Mouse (Mus musculus): ENCODE measurements around the gene B3galnt2. TPM values are rescaled to one million over a fixed set of nuclear protein-coding genes. Genes with fewer than 3 reads are reported as not detected.
"Not testable (repeated sequence)": the region's sequence is repeated elsewhere in the genome, so short reads cannot be mapped to it uniquely, and the experiment has no call there.

B3galnt2 gene
- polyA plus RNA-seq, 1 experiment from 2014 or later: 13.9 TPM

DNA sequence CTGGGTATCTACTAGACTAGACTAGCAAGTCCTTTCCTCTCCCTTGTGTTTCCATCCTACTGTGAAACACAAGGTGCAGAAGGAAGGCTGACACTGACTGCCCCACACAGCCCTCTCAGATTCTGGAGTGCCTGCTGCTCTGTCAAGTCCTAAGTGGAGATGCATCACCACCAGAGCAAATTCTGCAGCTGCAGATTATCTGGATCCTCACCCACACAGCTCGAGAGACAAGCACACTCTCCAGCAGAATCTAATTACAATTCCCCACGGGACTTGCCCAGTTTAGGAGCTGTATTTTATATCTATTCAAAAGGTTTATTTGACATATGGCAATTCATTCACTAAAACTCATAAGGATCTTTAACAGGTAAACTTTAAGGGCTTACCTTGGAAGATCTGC is 51.8 kb downstream of the B3galnt2 start:
- no peaks in the 10 kb centered on the region for H3K9me3 ChIP-seq (replicated peaks)
- H3K4me2 ChIP-seq: no peak overlapping the region
- H3K27me3 ChIP-seq: no peaks in the 10 kb centered on the region
- no peak overlapping the region for H3K27ac ChIP-seq
- H3K9ac ChIP-seq: no peak overlapping the region
- H3K4me3 ChIP-seq: no peak overlapping the region
- no peak for ATAC-seq (replicated peaks; ENCODE audit: insufficient number of reproducible peaks, insufficient read depth, low FRiP score, low read depth)
- H3K4me1 ChIP-seq (replicated peaks): no peaks in the 10 kb centered on the region; the same call in 1 of the 2 replicates
- WGBS: 61% methylated on average over 2 of the region's 2 CpGs
- peaks cover 42% of the 10 kb centered on the region for H3K36me3 ChIP-seq

DNA sequence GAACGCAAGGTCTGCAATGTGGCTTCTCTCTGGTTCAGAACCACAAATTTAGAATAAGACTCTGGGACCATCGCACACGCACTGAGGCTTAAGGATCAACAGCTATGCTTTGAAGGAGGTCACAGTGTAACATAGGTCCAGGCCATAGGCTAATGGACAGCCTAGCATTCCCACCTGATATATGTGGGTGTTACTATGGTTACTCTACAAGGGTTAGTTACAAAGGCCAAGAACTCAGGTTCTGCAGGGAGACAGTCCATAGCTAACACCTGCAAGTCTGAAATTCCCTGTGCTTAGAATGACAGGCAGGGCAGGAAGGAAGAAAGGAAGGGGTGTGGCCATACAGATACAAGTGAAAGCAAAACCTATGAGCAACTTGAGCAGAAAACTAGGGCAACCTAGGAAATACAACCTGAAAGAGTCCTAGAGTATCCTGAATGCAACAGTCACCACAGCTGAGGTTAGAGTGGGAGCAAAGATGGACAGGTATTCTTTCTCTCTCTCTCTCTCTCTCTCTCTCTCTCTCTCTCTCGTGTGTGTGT is 57.3 kb downstream of the B3galnt2 start:
- no peak overlapping the region for H3K4me3 ChIP-seq
- no peaks in the 10 kb centered on the region for H3K4me1 ChIP-seq (replicated peaks)
- H3K9ac ChIP-seq: no peak overlapping the region
- no peaks in the 10 kb centered on the region for H3K9me3 ChIP-seq (replicated peaks)
- ATAC-seq (replicated peaks; ENCODE audit: insufficient number of reproducible peaks, insufficient read depth, low FRiP score, low read depth): no peak
- WGBS: 91% methylated on average over 4 of the region's 4 CpGs
- no peaks in the 10 kb centered on the region for H3K27me3 ChIP-seq
- no peak overlapping the region for H3K4me2 ChIP-seq
- H3K27ac ChIP-seq: no peak overlapping the region
- H3K36me3 ChIP-seq: peaks cover 30% of the 10 kb centered on the region

DNA sequence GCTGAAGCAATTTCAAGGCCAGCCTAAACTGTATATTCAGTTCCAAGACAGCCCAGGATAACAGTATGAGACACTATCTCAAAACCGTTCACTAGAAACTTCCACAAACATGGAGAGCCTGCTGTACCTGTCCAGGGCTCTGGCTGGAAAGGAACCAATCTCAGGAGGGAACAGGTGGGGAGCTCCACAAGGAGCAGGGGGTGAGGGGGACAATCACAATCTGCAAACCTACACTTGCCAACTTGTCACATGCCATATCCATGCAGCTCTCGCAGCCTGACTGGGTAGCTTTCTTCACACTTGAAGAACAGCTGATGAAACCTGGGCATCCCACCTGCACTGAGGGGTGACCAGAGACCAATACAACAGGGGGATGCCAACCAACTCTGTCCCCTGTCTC is 59.7 kb downstream of the B3galnt2 start:
- H3K27me3 ChIP-seq: no peaks in the 10 kb centered on the region
- no peaks in the 10 kb centered on the region for H3K9me3 ChIP-seq (replicated peaks)
- H3K27ac ChIP-seq: no peak overlapping the region
- ATAC-seq (replicated peaks; ENCODE audit: insufficient number of reproducible peaks, insufficient read depth, low FRiP score, low read depth): no peak
- H3K4me3 ChIP-seq: no peak overlapping the region
- no peak overlapping the region for H3K4me2 ChIP-seq
- H3K9ac ChIP-seq: no peak overlapping the region
- WGBS: 89% methylated on average over 2 of the region's 2 CpGs
- H3K4me1 ChIP-seq (replicated peaks): no peaks in the 10 kb centered on the region
- peaks cover 26% of the 10 kb centered on the region for H3K36me3 ChIP-seq

DNA sequence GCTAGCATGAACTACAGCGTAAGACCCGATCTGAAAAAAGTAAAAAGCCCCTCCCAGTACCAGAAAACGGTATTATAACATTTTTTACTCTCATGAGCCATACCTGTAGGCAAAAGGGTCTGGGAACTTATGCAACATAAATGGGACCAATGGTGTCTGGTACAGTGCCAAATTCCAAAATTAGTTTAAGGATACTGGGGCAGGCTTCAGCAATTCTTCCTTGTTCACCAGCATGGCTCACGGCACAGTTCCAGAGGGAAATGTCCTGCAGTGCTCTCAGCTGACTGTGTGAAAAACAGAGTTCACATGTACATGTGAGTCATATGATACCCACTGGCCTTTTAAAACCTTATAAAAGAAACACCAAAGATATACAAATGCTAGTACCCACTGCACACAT is 60.3 kb downstream of the B3galnt2 start:
- Histone ChIP-seq H3K27me3 (no peaks in the 10 kb centered on the region), H3K4me1 (replicated peaks) (no peaks in the 10 kb centered on the region), H3K36me3 (peaks cover 26% of the 10 kb centered on the region), H3K27ac (no peak overlapping the region), H3K4me3 (no peak overlapping the region), H3K9me3 (replicated peaks) (no peaks in the 10 kb centered on the region), H3K4me2 (no peak overlapping the region), H3K9ac (no peak overlapping the region)
- WGBS: 88% methylated on average over 4 of the region's 4 CpGs
- ATAC-seq (replicated peaks; ENCODE audit: insufficient number of reproducible peaks, insufficient read depth, low FRiP score, low read depth): no peak

DNA sequence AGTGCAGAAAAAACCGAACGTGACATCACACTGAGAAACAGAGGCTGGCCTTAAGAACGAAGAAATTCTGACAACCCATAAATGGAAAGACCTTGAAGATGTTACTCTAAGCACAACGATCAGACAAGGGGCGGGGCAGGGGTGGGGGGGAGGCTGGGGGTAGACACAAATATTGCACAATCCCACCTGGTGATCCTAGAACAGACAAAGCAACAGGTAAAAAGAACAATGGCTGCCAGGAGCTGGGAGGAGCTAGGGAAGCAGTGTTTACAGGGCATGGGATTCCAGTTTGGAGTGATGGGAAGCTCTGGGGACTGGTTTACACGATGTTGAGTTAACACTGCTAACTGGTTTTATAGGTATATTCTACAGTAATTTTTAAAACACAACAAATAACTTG is 61.3 kb downstream of the B3galnt2 start:
- no peak for ATAC-seq (replicated peaks; ENCODE audit: insufficient number of reproducible peaks, insufficient read depth, low FRiP score, low read depth)
- no peak overlapping the region for H3K27ac ChIP-seq
- no peaks in the 10 kb centered on the region for H3K4me1 ChIP-seq (replicated peaks)
- H3K36me3 ChIP-seq: peaks cover 29% of the 10 kb centered on the region
- no peaks in the 10 kb centered on the region for H3K27me3 ChIP-seq
- no peak overlapping the region for H3K4me3 ChIP-seq
- H3K9ac ChIP-seq: no peak overlapping the region
- 90% methylated on average over 6 of the region's 6 CpGs for WGBS
- H3K9me3 ChIP-seq (replicated peaks): no peaks in the 10 kb centered on the region
- no peak overlapping the region for H3K4me2 ChIP-seq

DNA sequence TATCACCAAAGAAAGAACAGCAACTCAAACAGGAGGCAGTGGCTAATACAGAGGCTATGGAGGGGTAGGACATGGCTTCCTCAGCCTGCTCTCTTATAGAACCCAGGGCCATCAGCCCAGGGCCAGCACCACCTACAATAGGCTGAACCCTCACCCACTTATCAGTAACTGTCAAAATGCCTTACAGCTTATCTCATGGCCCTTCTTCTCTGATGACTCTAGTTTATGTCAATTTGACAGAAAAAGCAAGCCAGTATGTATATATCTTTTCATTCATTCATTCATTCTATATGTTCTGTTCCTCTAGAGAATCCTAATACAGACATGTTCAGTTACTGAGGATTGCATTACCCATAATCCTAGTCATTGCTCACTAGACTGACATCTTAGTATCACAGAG is 64.0 kb downstream of the B3galnt2 start:
- H3K9ac ChIP-seq: no peak overlapping the region
- no peak for ATAC-seq (replicated peaks; ENCODE audit: insufficient number of reproducible peaks, insufficient read depth, low FRiP score, low read depth)
- H3K27ac ChIP-seq: no peak overlapping the region

DNA sequence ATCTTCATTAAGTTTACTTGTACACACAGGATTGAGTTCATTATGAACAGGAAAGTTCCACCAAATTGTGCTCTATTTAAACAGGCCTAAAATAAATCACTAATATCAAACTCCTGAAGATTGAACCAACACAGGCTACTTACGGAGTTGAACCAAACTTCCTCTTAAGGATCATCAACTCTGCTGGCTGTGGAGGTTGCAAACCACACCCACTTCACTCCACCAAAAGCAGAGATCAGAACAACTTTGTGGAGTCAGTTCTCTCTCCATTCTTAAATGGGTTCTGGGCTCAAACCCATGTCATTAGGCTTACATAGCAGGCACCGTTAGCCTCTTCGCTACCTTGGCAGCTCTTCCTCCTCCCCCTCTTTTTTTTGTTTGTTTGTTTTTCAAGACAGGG is 64.6 kb downstream of the B3galnt2 start:
- H3K36me3 ChIP-seq: peaks cover 15% of the 10 kb centered on the region
- H3K27me3 ChIP-seq: no peaks in the 10 kb centered on the region
- H3K4me3 ChIP-seq: no peak overlapping the region
- ATAC-seq (replicated peaks; ENCODE audit: insufficient number of reproducible peaks, insufficient read depth, low FRiP score, low read depth): no peak
- H3K4me2 ChIP-seq: no peak overlapping the region
- H3K27ac ChIP-seq: no peak overlapping the region
- WGBS: 88% methylated on average over 3 of the region's 3 CpGs
- H3K9me3 ChIP-seq (replicated peaks): no peaks in the 10 kb centered on the region
- H3K9ac ChIP-seq: no peak overlapping the region
- no peaks in the 10 kb centered on the region for H3K4me1 ChIP-seq (replicated peaks)

More for the DNA sequence above, 64.0 kb downstream of the B3galnt2 start:
- Histone ChIP-seq H3K4me3 (no peak overlapping the region), H3K4me1 (replicated peaks) (no peaks in the 10 kb centered on the region), H3K27me3 (no peaks in the 10 kb centered on the region), H3K9me3 (replicated peaks) (no peaks in the 10 kb centered on the region), H3K36me3 (peaks cover 16% of the 10 kb centered on the region), H3K4me2 (no peak overlapping the region)

DNA sequence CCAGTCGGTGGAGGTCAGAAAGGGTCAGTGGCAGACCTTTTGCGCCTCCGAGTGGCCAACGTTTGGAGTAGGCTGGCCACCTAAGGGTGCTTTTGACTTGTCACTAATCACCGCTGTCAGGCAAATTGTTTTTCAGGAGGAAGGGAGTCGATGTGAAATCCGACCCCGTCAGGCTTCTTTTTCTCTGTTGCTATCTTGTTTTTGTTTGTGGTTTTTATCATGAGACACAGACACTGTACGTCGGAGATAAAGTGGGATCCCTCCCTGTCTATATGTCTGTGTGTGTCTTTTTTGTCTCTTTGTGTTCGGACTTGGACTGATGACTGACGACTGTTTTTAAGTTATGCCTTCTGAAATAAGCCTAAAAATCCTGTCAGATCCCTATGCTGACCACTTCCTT is 67.1 kb downstream of the B3galnt2 start:
- not testable (repeated sequence) for H3K4me2 ChIP-seq; H3K27me3 ChIP-seq; H3K4me1 ChIP-seq (replicated peaks); H3K9ac ChIP-seq; H3K4me3 ChIP-seq; H3K27ac ChIP-seq; ATAC-seq (replicated peaks; ENCODE audit: insufficient number of reproducible peaks, insufficient read depth, low FRiP score, low read depth); H3K9me3 ChIP-seq (replicated peaks)
- H3K36me3 ChIP-seq: peaks cover 12% of the 10 kb centered on the region
- WGBS: 49% methylated on average over 11 of the region's 12 CpGs

DNA sequence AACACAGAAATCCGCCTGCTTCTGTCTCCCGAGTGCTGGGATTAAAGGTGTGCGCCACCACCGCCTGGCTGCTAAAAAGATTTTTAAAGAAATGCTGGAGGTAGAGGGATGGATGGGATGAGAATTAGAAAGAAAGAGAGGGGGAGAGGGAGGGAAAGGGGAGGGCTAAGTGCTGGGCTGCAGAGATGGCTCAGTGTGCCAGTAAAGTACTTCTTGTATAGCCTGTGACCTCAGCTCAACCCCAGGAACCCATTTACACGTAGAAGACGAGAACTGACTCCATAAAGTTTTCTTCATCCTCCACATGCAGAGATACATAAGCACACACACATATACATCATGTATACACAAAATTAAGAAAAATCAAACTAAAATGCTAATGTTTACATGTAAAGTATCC is 71.3 kb downstream of the B3galnt2 start:
- Histone ChIP-seq H3K4me1 (replicated peaks) (no peaks in the 10 kb centered on the region), H3K4me2 (no peak overlapping the region), H3K9ac (no peak overlapping the region), H3K36me3 (peaks cover 21% of the 10 kb centered on the region; the same call in 1 of the 2 replicates), H3K4me3 (no peak overlapping the region), H3K9me3 (replicated peaks) (no peaks in the 10 kb centered on the region), H3K27ac (no peak overlapping the region), H3K27me3 (no peaks in the 10 kb centered on the region)
- no peak for ATAC-seq (replicated peaks; ENCODE audit: insufficient number of reproducible peaks, insufficient read depth, low FRiP score, low read depth)
- WGBS: 90% methylated on average over 6 of the region's 6 CpGs

DNA sequence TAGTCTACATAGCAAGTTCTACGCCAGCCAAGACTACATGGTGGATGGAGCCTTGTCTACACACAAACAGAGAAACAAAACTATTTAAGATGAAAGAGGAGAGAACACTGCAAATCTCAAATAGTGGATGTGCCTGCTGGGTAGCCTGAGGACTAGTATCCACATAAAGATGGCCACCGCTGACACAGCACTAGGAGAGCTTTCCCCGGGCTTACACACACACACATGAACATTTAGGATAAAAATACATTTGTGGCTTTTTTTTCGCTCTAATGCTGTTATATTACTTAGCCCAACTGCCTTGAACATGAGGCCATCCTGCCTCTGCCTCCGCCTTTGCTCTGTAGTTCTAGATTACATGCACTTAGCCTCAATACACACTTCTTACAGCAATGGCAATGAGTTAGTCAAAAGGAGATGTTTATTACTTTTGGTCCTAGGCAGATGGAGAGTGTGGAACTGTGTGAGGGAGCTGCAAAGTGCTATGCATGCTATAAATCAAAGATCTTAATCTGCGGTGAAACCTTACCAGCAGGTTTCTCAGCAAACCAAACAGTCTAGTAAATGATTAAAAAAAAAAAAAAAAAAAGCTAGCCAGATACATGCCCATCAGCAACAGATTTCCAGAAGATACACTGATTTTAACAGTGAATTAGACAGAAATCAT is 72.0 kb downstream of the B3galnt2 start:
- WGBS: 93% methylated on average over 6 of the region's 6 CpGs
- Histone ChIP-seq H3K4me2 (no peak overlapping the region), H3K4me3 (no peak overlapping the region), H3K27me3 (no peaks in the 10 kb centered on the region), H3K9ac (no peak overlapping the region), H3K9me3 (replicated peaks) (no peaks in the 10 kb centered on the region), H3K27ac (no peak overlapping the region), H3K36me3 (peaks cover 21% of the 10 kb centered on the region; the same call in 1 of the 2 replicates), H3K4me1 (replicated peaks) (no peaks in the 10 kb centered on the region)
- no peak for ATAC-seq (replicated peaks; ENCODE audit: insufficient number of reproducible peaks, insufficient read depth, low FRiP score, low read depth)

DNA sequence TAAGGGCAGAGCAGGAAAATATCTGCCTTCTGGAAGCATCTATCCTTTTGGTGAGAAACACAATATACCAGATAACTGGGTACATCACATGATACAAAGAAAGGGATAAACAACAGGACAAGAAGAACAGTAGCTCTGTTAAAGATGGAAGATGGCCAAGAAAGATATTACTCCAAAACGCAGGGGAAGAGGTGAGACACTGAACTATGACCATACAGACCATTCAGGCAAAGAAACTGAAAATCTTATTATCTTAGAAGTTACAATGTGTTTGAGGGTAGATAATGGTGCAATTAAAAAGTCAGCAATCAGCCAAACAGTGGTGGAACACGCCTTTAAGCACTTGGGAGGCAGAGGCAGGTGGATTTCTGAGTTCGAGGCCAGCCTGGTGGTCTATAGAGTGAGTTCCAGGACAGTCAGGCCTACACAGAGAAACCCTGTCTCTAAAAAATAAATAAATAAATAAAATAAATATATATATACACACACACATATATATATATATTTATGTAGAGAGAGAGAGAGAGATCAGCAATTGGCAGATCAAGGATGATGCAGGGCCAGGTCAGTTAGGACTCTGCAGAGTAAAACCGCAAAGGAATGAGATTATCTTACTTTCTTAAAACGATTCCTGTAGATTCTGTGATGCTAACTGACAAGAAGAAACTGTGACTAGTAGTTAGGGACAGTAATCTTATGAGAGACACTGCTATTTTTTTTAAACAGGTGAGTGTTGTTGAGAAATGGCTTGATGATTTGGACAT is 79.2 kb downstream of the B3galnt2 start:
- Histone ChIP-seq H3K4me3 (no peak overlapping the region), H3K27me3 (no peaks in the 10 kb centered on the region), H3K36me3 (peaks cover 7% of the 10 kb centered on the region; the same call in 1 of the 2 replicates), H3K9ac (no peak overlapping the region), H3K9me3 (replicated peaks) (no peaks in the 10 kb centered on the region), H3K4me2 (no peak overlapping the region), H3K27ac (no peak overlapping the region), H3K4me1 (replicated peaks) (peaks cover 2% of the 10 kb centered on the region)
- 81% methylated on average over 5 of the region's 5 CpGs for WGBS
- ATAC-seq (replicated peaks; ENCODE audit: insufficient number of reproducible peaks, insufficient read depth, low FRiP score, low read depth): no peak

DNA sequence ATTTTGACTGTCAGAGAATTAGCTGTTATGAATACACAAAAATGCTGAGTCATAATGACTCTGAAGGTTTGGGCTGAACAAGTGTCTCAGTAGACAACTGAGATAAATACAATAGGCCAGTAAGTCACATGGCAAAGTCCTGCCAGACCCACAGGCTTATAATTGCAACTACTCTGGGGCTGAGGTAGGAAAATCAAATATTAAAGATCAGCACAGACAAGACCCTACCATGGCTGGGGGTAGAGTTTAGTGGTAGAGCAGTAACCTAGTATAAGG is 79.7 kb downstream of the B3galnt2 start:
- no peak overlapping the region for H3K9ac ChIP-seq
- H3K27ac ChIP-seq: no peak overlapping the region
- H3K4me1 ChIP-seq (replicated peaks): peaks cover 7% of the 10 kb centered on the region
- no peaks in the 10 kb centered on the region for H3K9me3 ChIP-seq (replicated peaks)
- H3K36me3 ChIP-seq: peaks cover 4% of the 10 kb centered on the region; the same call in 1 of the 2 replicates
- H3K4me2 ChIP-seq: no peak overlapping the region
- H3K4me3 ChIP-seq: no peak overlapping the region
- H3K27me3 ChIP-seq: no peaks in the 10 kb centered on the region
- ATAC-seq (replicated peaks; ENCODE audit: insufficient number of reproducible peaks, insufficient read depth, low FRiP score, low read depth): no peak

Measured in heart, embryonic 15.5 days (tissue).